Mouse (Mus musculus) c-Kit-positive CD71-negative TER-119-negative erythroid progenitor cells, embryonic 14.5 days (primary cell): ENCODE measurements at regions not wholly inside any gene's neighbourhood (a gene's known extent, or its start where the extent isn't known, plus 50 kb on each side); places are given as distances from the start of the nearest gene placed in this dataset.
A peak's percentile ranks its signal among the peaks of the same experiment; 100 is the strongest.

Experiments used
- DNase-seq: peaks from one replicate; pipeline ENCODE4 v3.0.0-alpha.2; 2013; ENCODE audit warnings: low read depth

DNA sequence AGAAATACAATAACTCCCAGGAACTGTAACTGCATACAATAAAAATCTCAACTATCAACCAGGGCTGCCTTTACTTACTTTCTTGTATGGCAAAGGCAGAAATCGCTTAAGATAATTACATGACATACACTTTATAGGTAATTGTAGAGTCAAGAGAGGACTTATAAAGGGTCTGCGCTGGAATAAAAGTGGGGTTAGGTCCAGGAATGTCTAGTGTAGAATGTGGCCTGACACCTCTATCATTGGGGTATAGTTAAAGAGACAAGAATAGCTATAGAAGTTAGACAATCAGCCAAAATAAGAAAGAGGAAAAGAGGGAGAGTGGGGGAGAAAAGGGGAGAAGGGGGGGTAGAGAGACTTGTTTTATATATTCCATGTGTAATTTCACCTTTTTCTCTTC is 144.8 kb upstream of the Gimd1 start:
- no peak for DNase-seq

DNA sequence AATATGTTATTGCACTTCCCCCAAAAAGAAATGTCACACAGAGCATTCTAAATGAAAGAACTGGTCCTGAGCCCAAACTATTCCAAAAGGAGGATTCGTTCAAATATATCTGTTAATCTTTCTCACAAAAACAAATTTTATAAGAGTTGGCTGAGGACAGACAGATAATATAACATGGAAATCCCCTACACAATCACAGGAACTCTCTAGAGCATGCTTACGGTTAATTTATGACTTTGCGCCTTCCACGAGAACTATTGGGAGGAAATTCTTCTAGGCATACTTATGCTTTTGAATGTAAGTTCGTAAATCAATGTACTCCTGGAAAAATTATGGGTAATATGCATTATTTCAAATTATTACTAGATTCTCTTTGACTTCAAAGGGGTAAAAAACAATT is 144.1 kb upstream of the Gimd1 start:
- no peak for DNase-seq

- peak; percentile 53 for DNase-seq
These were observed 123.5 kb upstream of the Gimd1 start for GRCm38 (mm10) chr3:132506095-132506494.

DNA sequence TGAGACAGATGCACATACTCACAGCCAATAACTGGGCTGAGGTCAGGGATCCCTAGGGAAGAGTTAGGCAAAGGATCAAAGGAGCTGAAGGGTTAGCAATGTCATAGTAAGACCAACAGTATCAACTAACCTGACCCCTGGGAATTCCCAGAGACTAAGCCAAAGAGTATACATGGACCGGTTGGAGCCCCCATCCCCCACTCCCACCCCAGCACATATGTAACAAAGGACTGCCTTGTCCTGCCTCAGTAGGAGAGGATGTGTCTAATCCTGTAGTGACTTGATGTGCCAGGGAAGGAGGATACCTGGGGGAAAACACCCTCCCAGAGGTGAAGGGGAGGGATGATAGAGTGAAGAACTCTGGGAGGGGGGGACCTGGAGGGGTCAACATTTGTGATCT is 119.4 kb upstream of the Gimd1 start:
- no peak for DNase-seq

GRCm38 (mm10) chr3:132512526-132513102 is 117.0 kb upstream of the Gimd1 start:
- no peak for DNase-seq

DNA sequence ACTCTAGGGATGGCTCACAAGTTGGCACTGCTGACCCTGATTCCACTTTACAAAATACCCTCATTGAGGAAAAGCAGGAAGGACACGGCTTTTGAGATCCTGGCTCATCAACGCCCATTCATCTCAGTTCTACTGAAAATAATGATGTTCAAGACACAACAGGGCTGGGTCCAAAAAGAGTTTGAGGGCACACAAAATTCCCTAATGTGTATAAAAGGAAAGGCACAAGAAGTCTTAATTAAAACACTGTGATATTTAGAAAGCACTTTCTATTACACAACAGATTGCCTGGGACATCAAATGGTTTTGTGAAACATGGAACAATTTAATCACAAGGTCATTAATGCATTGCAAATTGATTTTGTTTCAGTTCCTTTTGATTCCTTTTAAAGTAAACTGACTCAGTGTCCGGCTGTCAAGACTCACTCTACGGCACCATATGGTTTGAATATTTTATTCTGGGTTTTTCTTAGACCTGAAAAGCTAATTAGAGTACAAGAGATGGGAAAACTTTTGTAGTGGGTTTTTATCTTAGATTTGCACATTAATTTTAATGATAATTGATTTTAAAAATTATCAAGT is 96.2 kb upstream of the Gimd1 start:
- DNase-seq = no peak

GRCm38 (mm10) chr3:132539780-132540658 is 89.6 kb upstream of the Gimd1 start:
- no peak for DNase-seq

GRCm38 (mm10) chr3:132551238-132551808 is 78.3 kb upstream of the Gimd1 start:
- DNase-seq = no peak

- DNase-seq = no peak
These were observed 63.9 kb upstream of the Gimd1 start for GRCm38 (mm10) chr3:132565755-132566154.

DNA sequence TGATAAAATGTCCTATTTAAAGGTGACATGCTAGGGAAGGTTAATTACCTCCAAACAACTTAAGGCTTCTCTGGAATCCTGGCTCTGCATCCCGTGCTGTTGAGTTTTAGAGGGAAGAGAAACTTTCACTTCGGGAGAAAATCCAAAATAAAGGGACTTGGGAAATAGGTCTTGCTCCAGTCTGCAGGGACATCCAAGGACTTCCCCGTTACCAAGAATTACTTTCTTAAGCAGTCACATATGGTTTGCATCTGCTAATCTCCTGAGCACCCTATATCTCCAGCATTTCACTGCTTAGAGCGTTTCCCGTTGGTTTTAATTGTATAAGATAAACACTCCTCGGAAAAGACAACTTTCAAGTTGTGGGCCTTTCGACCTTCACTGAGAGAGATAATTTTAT is 63.3 kb upstream of the Gimd1 start:
- no peak for DNase-seq
